In the genomic region with DNA sequence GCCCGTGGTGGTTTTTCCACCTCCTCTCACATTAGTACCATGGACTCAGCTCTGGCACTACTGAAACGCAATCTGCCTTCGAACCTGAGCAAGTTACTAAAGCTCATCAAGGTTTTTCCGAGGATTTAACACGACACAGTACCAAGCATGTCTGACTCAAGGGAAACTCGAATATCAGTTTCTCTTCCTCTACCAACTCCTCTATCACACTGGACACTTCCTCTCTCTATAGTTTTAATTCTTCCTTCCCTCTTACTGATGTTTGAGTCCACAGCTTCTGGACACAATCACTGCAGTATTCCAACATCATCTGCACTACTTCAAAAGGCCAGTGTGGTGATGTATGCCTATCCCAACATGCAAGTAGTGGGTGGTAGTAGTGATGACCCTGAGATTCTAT, we compare ENCODE assay signal across 25 mouse cellular contexts.
"Had no signal": no experiment of that assay in that cellular context is flagged by ENCODE, and none has a peak within 500 bp of the region (broad histone marks: within the 10 kb centered on the region; RNA-seq: fewer than 3 reads in every experiment).

No protein-coding gene starts in this region.

- DNase-seq: gastrocnemius, adult 2 months; gastrocnemius, postnatal 10 days; gastrocnemius, postnatal 25 days; heart, adult 11 months; heart, adult 2 months; heart, postnatal 10 days; heart, postnatal 36 days; kidney, adult 11 months; kidney, adult 2 months; kidney, adult 9 months; kidney, postnatal 14 days; kidney, postnatal 36 days; liver; liver, embryonic 13.5 days had no signal

- H3K4me3 ChIP-seq: gastrocnemius, adult 2 months; heart, adult 2 months; hindbrain, embryonic 13.5 days; hindbrain, embryonic 15.5 days; kidney, embryonic 15.5 days; layer of hippocampus, adult 2 months; left cerebral cortex, adult 2 months; limb, embryonic 10.5 days; limb, embryonic 12.5 days; liver, embryonic 13.5 days had no signal

- H3K27me3 ChIP-seq: hindbrain, embryonic 13.5 days; hindbrain, embryonic 15.5 days; kidney, embryonic 15.5 days; limb, embryonic 12.5 days; liver, embryonic 13.5 days had no signal

- H3K9ac ChIP-seq: hindbrain, embryonic 13.5 days; hindbrain, embryonic 15.5 days; kidney, embryonic 15.5 days; limb, embryonic 12.5 days; liver, embryonic 13.5 days had no signal

- H3K4me2 ChIP-seq: heart, embryonic 11.5 days; hindbrain, embryonic 13.5 days; hindbrain, embryonic 15.5 days; kidney, embryonic 15.5 days; limb, embryonic 12.5 days; liver, embryonic 13.5 days had no signal

- ATAC-seq: hindbrain, postnatal 0 days; intestine, embryonic 16.5 days had no signal

- H3K36me3 ChIP-seq: limb, embryonic 10.5 days; limb, embryonic 12.5 days had no signal

- H3K4me1 ChIP-seq: hindbrain, embryonic 13.5 days; hindbrain, embryonic 15.5 days; kidney, embryonic 15.5 days; limb, embryonic 10.5 days; limb, embryonic 12.5 days; liver, embryonic 13.5 days had no signal

- H3K27ac ChIP-seq: gastrocnemius, adult 2 months; heart, adult 2 months; hindbrain, embryonic 13.5 days; hindbrain, embryonic 15.5 days; hindbrain, postnatal 0 days; kidney, embryonic 15.5 days; kidney, postnatal 0 days; layer of hippocampus, adult 2 months; left cerebral cortex, adult 2 months; limb, embryonic 10.5 days; limb, embryonic 12.5 days; liver, embryonic 13.5 days had no signal

- H3K9me3 ChIP-seq: hindbrain, embryonic 13.5 days; hindbrain, embryonic 15.5 days; kidney, embryonic 15.5 days; limb, embryonic 10.5 days; limb, embryonic 12.5 days; liver, embryonic 13.5 days had no signal
